Mouse (Mus musculus) liver, adult (tissue): ENCODE data around the gene Smim9.

Experiments
- GATA4 ChIP-seq: IDR thresholded peaks from 2 replicates; pipeline ENCODE4 v1.6.1; 2014; ENCODE audit warnings: mild to moderate bottlenecking, low read length; ENCODE audit not compliant: insufficient replicate concordance

Smim9 gene

GRCm38 (mm10) chrX:75096163-75096770 lies 67.3 kb downstream of the Smim9 start:
- TF ChIP-seq GATA4 = no peak
